Mouse (Mus musculus) bone marrow, adult 2 months (tissue): ENCODE data around the gene Sbno2.

Source experiments
- CTCF ChIP-seq: fragments of 200-500 bp; IDR thresholded peaks from 2 replicates; pipeline ENCODE4 v1.5.1; 2011; ENCODE audit warnings: low read length, control low read depth; ENCODE audit not compliant: control insufficient read depth, insufficient read depth
- POLR2A ChIP-seq: fragments of 200-500 bp; IDR thresholded peaks from 2 replicates; pipeline ENCODE4 v1.6.1; 2011; ENCODE audit warnings: low read depth, mild to moderate bottlenecking, control low read depth, low read length, borderline replicate concordance; ENCODE audit not compliant: control insufficient read depth

- TF ChIP-seq CTCF (no peak), POLR2A (no peak)
These were observed 50.0 kb downstream of the Sbno2 start for GRCm38 (mm10) chr10:80055364-80055763.
